Mouse (Mus musculus) MEL (cell line): ENCODE measurements around the gene Mast1.

Experiments
- CTCF ChIP-seq, 3 experiments: IDR thresholded peaks in 2 of 3; conservative IDR thresholded peaks in 1 of 3; 2 replicates each; pipeline ENCODE4 v1.5.1; 2011 to 2012; ENCODE audit warnings: low read length in 3 of 3, low read depth in 2 of 3, mild to moderate bottlenecking in 2 of 3, improper control_type of control experiment in 1 of 3, inconsistent platforms in 1 of 3, mixed read lengths in 1 of 3, moderate library complexity in 1 of 3; ENCODE audit not compliant: control insufficient read depth in 1 of 3, insufficient read depth in 1 of 3, poor library complexity in 1 of 3, severe bottlenecking in 1 of 3
- EP300 ChIP-seq, 2 experiments: IDR thresholded peaks; 2 replicates each; pipeline ENCODE4 v1.6.1; 2011; ENCODE audit warnings: improper control_type of control experiment in 2 of 2, low read length in 2 of 2, low read depth in 1 of 2, mild to moderate bottlenecking in 1 of 2
- MAX ChIP-seq: IDR thresholded peaks from 2 replicates; pipeline ENCODE4 v1.6.1; 2011; ENCODE audit warnings: low read length, improper control_type of control experiment
- POLR2AphosphoS2 ChIP-seq: IDR thresholded peaks from 2 replicates; pipeline ENCODE4 v1.6.1; 2011; ENCODE audit warnings: low read length, improper control_type of control experiment
- TCF12 ChIP-seq: IDR thresholded peaks from 2 replicates; pipeline ENCODE4 v1.6.1; 2014; ENCODE audit warnings: low read depth, mild to moderate bottlenecking, inconsistent platforms, low read length, improper control_type of control experiment, moderate library complexity

- no peak for TF ChIP-seq EP300 (IDR thresholded peaks at IDR 0.05; ENCODE audit: low read depth in 1 of 2, low read length in 2 of 2)
- TF ChIP-seq CTCF (IDR thresholded peaks at IDR 0.05 in 2 of 3, conservative IDR thresholded peaks at IDR 0.05 in 1 of 3; ENCODE audit: control insufficient read depth in 1 of 3, insufficient read depth in 1 of 3, low read depth in 2 of 3, low read length in 3 of 3, poor library complexity in 1 of 3, severe bottlenecking in 1 of 3), result peak; percentile 69 to 95 (median 89)
- no peak for TF ChIP-seq TCF12
- no peak for TF ChIP-seq MAX
- TF ChIP-seq POLR2AphosphoS2, result no peak
These were observed 19.6 kb upstream of the Mast1 start for GRCm38 (mm10) chr8:84956768-84957167.
